Mouse (Mus musculus): ENCODE data around the gene Htr1f.

GRCm38 (mm10) chr16:65001993-65002821, 103.4 kb downstream of the Htr1f start:
- TF ChIP-seq MAX (IDR thresholded peaks at IDR 0.05) = no peak
- no peak for TF ChIP-seq MYOG (IDR thresholded peaks at IDR 0.05; ENCODE audit: control insufficient read depth, extremely low read depth, insufficient read length)
- no peak for TF ChIP-seq CTCF (IDR thresholded peaks at IDR 0.05; ENCODE audit: control insufficient read depth, insufficient read depth, insufficient read length)
- TF ChIP-seq MYOD1 (IDR thresholded peaks at IDR 0.05; ENCODE audit: control insufficient read depth, insufficient read length, low read depth) = no peak
- no peak for TF ChIP-seq CEBPB (IDR thresholded peaks at IDR 0.05; ENCODE audit: low read depth)

Measured in C2C12 (cell line).